Mouse (Mus musculus): ENCODE measurements at regions not wholly inside any gene's neighbourhood (a gene's known extent, or its start where the extent isn't known, plus 50 kb on each side); places are given as distances from the start of the nearest gene placed in this dataset.

GRCm38 (mm10) chr2:33966389-33966983 lies 78.7 kb upstream of the Mvb12b start:
- TF ChIP-seq POLR2A (IDR thresholded peaks at IDR 0.05; ENCODE audit: control insufficient read depth, extremely low read depth, insufficient read depth, low read length, poor library complexity): no peak
- no peak for TF ChIP-seq CTCF (IDR thresholded peaks at IDR 0.05; ENCODE audit: borderline replicate concordance, control insufficient read depth, extremely low read depth, insufficient read depth, low read length, poor library complexity)

All from thymus, adult 2 months (tissue).